Mouse (Mus musculus) liver, embryonic 14.5 days (tissue): ENCODE results near the gene Rap1gap2.

Source experiments
- CTCF ChIP-seq: IDR thresholded peaks from 2 replicates; pipeline ENCODE4 v1.5.1; 2016; ENCODE audit warnings: antibody characterized with exemption, low read depth, control low read depth
- EP300 ChIP-seq: IDR thresholded peaks from 2 replicates; pipeline ENCODE4 v1.6.1; 2016; ENCODE audit warnings: antibody characterized with exemption, low read depth

- TF ChIP-seq CTCF (no peak), EP300 (no peak)
Observed at GRCm38 (mm10) chr11:74515046-74515445, 95.7 kb downstream of the Rap1gap2 start.
